Mouse (Mus musculus): ENCODE data around the gene Tm9sf4. TPM values are rescaled to one million over a fixed set of nuclear protein-coding genes. Genes with fewer than 3 reads are reported as not detected.
A peak's percentile ranks its signal among the peaks of the same experiment; 100 is the strongest.

Gene Tm9sf4
- total and polyA plus RNA-seq, 3 experiments, result 34.5 to 51.8 (median 43.3) TPM

DNA sequence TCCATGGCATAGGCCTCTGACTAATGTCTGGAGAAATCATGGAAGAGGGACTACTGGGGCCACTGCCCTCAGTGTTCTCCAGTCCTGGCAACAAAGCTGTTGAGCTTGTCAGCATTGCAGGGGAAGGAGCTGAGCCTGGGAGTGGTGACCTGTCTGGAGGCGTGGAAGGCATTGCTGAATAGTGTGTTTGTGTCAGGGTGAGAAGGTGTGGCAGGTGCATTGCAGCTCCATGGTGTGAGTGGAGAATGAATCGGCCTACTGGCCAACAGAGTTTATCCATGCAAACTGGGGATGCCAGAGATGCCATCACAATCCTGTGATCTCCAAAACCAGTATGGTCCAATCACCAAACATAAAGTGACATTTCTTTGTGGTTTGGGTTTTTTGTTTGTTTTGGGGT, 95.5 kb downstream of the Tm9sf4 start:
- H3K27me3 ChIP-seq (ENCODE audit: control insufficient read depth, insufficient read depth, low read length), result no peaks in the 10 kb centered on the region
- TF ChIP-seq POLR2A (IDR thresholded peaks at IDR 0.05; ENCODE audit: insufficient read depth, low read depth, low read length) (no peak), CTCF (IDR thresholded peaks at IDR 0.05) (no peak), EP300 (IDR thresholded peaks at IDR 0.05; ENCODE audit: insufficient read depth, low read depth, low read length) (no peak)
- H3K4me1 ChIP-seq (ENCODE audit: control insufficient read depth, insufficient read depth, low read length), result no peaks in the 10 kb centered on the region
- no peaks in the 10 kb centered on the region for H3K79me2 ChIP-seq (replicated peaks; ENCODE audit: control insufficient read depth, insufficient read depth, low read length)
- no peak overlapping the region for H3K27ac ChIP-seq
- H3K4me3 ChIP-seq, result no peak overlapping the region
- 83% methylated on average over 2 of the region's 2 CpGs for WGBS
- H3K9ac ChIP-seq (ENCODE audit: low read depth, low read length), result no peak overlapping the region
- intact Hi-C loops (cut with DNase I), result no loop called here
- no peaks in the 10 kb centered on the region for H3K36me3 ChIP-seq (ENCODE audit: control insufficient read depth, insufficient read depth, low read length)
- DNase-seq, result no peak

DNA sequence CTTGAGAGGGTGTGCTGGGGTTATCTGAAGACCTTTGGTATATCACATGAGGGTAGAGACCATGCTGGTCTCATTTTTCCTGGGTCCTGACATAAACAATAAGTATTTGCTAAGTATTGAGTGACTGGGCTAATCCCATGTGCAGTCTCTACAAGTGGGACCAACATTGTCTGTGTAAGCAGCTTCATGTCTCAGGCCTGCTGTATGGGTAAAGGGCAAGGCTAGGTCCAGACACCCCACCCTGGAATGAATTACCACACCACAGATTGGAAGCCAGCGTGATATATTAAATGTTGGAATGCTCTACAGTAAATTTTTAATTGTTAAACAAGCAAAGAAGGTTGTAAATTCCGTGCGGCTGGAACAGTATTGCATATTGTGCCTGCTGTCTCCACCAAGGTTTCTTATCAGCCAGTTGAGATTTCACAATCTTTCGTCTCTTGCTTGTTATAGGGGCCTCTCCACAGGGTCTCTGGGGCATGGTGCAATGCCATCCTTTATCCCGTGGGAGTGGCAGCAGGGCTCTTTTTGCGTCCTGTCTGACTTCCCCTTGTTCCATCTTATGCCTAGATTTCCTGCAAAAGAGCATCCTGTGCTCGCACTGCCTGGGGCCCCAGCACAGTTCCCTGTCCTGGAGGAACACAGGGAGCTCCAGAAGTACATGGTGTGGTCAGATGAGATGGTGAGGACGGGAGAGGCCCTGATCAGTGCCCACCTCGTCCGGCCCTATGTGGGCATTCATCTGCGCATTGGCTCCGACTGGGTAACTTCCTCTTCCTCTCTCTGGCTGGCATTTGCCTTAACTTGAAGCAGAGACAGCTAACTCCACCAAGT, 98.1 kb downstream of the Tm9sf4 start:
- Histone ChIP-seq H3K4me1 (ENCODE audit: control insufficient read depth, insufficient read depth, low read length) (no peaks in the 10 kb centered on the region), H3K27ac (no peak overlapping the region), H3K27me3 (ENCODE audit: control insufficient read depth, insufficient read depth, low read length) (no peaks in the 10 kb centered on the region), H3K4me3 (no peak overlapping the region), H3K36me3 (ENCODE audit: control insufficient read depth, insufficient read depth, low read length) (no peaks in the 10 kb centered on the region), H3K79me2 (replicated peaks; ENCODE audit: control insufficient read depth, insufficient read depth, low read length) (no peaks in the 10 kb centered on the region), H3K9ac (ENCODE audit: low read depth, low read length) (no peak overlapping the region)
- no peak for TF ChIP-seq EP300 (IDR thresholded peaks at IDR 0.05; ENCODE audit: insufficient read depth, low read depth, low read length)
- no peak for TF ChIP-seq CTCF (IDR thresholded peaks at IDR 0.05)
- no peak for TF ChIP-seq POLR2A (IDR thresholded peaks at IDR 0.05; ENCODE audit: insufficient read depth, low read depth, low read length)
- intact Hi-C loops (cut with DNase I), result no loop called here
- WGBS, result 61% methylated on average over 12 of the region's 12 CpGs
- peak in 1 of 2 experiments; percentile 20 for DNase-seq

Other genes starting within 250 kb of the Tm9sf4 start
- under 1 TPM; 0.08 to 0.09 TPM for gene Mylk2, start 250.0 kb upstream of the Tm9sf4 start, total RNA-seq (2021)
- gene Mylk2, start 250.0 kb upstream of the Tm9sf4 start, polyA plus RNA-seq (2012; rRNA removed), result 0.18 and 0.29 TPM in 2 replicates
- 1 to 10 TPM; 1.7 to 3.5 TPM for gene Foxs1, start 228.1 kb upstream of the Tm9sf4 start, total RNA-seq (2021)
- gene Foxs1, start 228.1 kb upstream of the Tm9sf4 start, polyA plus RNA-seq (2012; rRNA removed), result 9.0 and 10.5 TPM in 2 replicates
- not detected for gene Dusp15, start 209.6 kb upstream of the Tm9sf4 start, total RNA-seq (2021)
- 0.25 and 0.26 TPM in 2 replicates for gene Dusp15, start 209.6 kb upstream of the Tm9sf4 start, polyA plus RNA-seq (2012; rRNA removed)
- gene Ttll9, start 198.8 kb upstream of the Tm9sf4 start, total RNA-seq (2021), result not detected
- gene Ttll9, start 198.8 kb upstream of the Tm9sf4 start, polyA plus RNA-seq (2012; rRNA removed), result 0.61 TPM in 1 of 2 replicates, not detected in the other
- gene Pdrg1, start 145.9 kb upstream of the Tm9sf4 start, total RNA-seq (2021), result 100 to 1,000 TPM; 117 to 127 TPM
- 125 and 186 TPM in 2 replicates for gene Pdrg1, start 145.9 kb upstream of the Tm9sf4 start, polyA plus RNA-seq (2012; rRNA removed)
- not detected for gene Xkr7, start 129.5 kb upstream of the Tm9sf4 start, total RNA-seq (2021)
- gene Xkr7, start 129.5 kb upstream of the Tm9sf4 start, polyA plus RNA-seq (2012; rRNA removed), result 0.08 TPM in 1 of 2 replicates, not detected in the other
- 10 to 100 TPM; 13.3 to 15.9 TPM for gene Ccm2l, start 95.3 kb upstream of the Tm9sf4 start, total RNA-seq (2021)
- 43.4 and 44.3 TPM in 2 replicates for gene Ccm2l, start 95.3 kb upstream of the Tm9sf4 start, polyA plus RNA-seq (2012; rRNA removed)
- gene Hck, start 52.8 kb upstream of the Tm9sf4 start, total RNA-seq (2021), result 1 to 10 TPM; 1.5 TPM
- 1.9 and 2.9 TPM in 2 replicates for gene Hck, start 52.8 kb upstream of the Tm9sf4 start, polyA plus RNA-seq (2012; rRNA removed)
- gene Tspyl3, start 64.1 kb downstream of the Tm9sf4 start, total RNA-seq (2021), result 1 to 10 TPM in 1 of 2 experiments, under 1 TPM in 1; 0.94 to 1.2 TPM
- 2.1 and 3.0 TPM in 2 replicates for gene Tspyl3, start 64.1 kb downstream of the Tm9sf4 start, polyA plus RNA-seq (2012; rRNA removed)
- 1 to 10 TPM; 3.5 to 4.1 TPM for gene Plagl2, start 80.1 kb downstream of the Tm9sf4 start, total RNA-seq (2021)
- gene Plagl2, start 80.1 kb downstream of the Tm9sf4 start, polyA plus RNA-seq (2012; rRNA removed), result 3.0 and 4.7 TPM in 2 replicates
- gene Pofut1, start 80.2 kb downstream of the Tm9sf4 start, total RNA-seq (2021), result 10 to 100 TPM; 12.6 to 13.3 TPM
- gene Pofut1, start 80.2 kb downstream of the Tm9sf4 start, polyA plus RNA-seq (2012; rRNA removed), result 12.1 and 17.7 TPM in 2 replicates
- gene Kif3b, start 130.1 kb downstream of the Tm9sf4 start, total RNA-seq (2021), result 1 to 10 TPM; 7.7 to 8.2 TPM
- gene Kif3b, start 130.1 kb downstream of the Tm9sf4 start, polyA plus RNA-seq (2012; rRNA removed), result 3.8 and 6.6 TPM in 2 replicates
- gene Asxl1, start 184.5 kb downstream of the Tm9sf4 start, total RNA-seq (2021), result 10 to 100 TPM; 17.7 to 21.2 TPM
- 8.0 and 12.3 TPM in 2 replicates for gene Asxl1, start 184.5 kb downstream of the Tm9sf4 start, polyA plus RNA-seq (2012; rRNA removed)